Mouse (Mus musculus) limb, embryonic 11.5 days (tissue): ENCODE measurements around the gene Lrit3. TPM values are rescaled to one million over a fixed set of nuclear protein-coding genes. Genes with fewer than 3 reads are reported as not detected.

Experiments
- ATAC-seq: fragments of 200-750 bp; cut with Nextera tagmentation; 2 replicates; pipeline ENCODE4 v1.8.0; 2017; ENCODE audit warnings: low read depth; ENCODE audit not compliant: insufficient number of reproducible peaks, low FRiP score, low TSS enrichment
- DNase-seq: peaks from one replicate; pipeline ENCODE4 v3.0.0-alpha.2; 2015; ENCODE audit warnings: low spot score
- H3K27ac ChIP-seq: fragments of 300-500 bp; sonication (generic); replicated peaks from 2 replicates; pipeline ENCODE4 v1.5.1; 2014; ENCODE audit warnings: low read depth, mild to moderate bottlenecking, low read length
- H3K27me3 ChIP-seq: fragments of 300-500 bp; sonication (generic); 2 replicates; pipeline ENCODE4 v1.6.1; 2014; ENCODE audit warnings: mild to moderate bottlenecking, low read length, mixed read lengths; ENCODE audit not compliant: control insufficient read depth, insufficient read depth
- H3K36me3 ChIP-seq: fragments of 300-500 bp; sonication (generic); 2 replicates; pipeline ENCODE4 v1.6.1; 2014; ENCODE audit warnings: mild to moderate bottlenecking, low read length, moderate library complexity, mixed read lengths; ENCODE audit not compliant: control insufficient read depth, insufficient read depth
- H3K4me1 ChIP-seq: fragments of 300-500 bp; sonication (generic); 2 replicates; pipeline ENCODE4 v1.6.1; 2014; ENCODE audit warnings: low read length, mixed read lengths; ENCODE audit not compliant: control insufficient read depth, insufficient read depth
- H3K4me2 ChIP-seq: fragments of 300-500 bp; sonication (generic); 2 replicates; pipeline ENCODE4 v1.6.1; 2014; ENCODE audit warnings: low read depth, mild to moderate bottlenecking, moderate library complexity; ENCODE audit not compliant: severe bottlenecking
- H3K4me3 ChIP-seq: fragments of 300-500 bp; sonication (generic); 2 replicates; pipeline ENCODE4 v1.5.1; 2014; ENCODE audit warnings: low read depth, low read length
- H3K9ac ChIP-seq: fragments of 300-500 bp; sonication (generic); 2 replicates; pipeline ENCODE4 v1.6.1; 2014; ENCODE audit warnings: mild to moderate bottlenecking, low read length
- H3K9me3 ChIP-seq: fragments of 300-500 bp; sonication (generic); 2 replicates; pipeline ENCODE4 v1.6.1; 2016; ENCODE audit warnings: low read length; ENCODE audit not compliant: control insufficient read depth
- WGBS: fragments of 180-500 bp; shearing (Covaris S2); extraction: QIAGEN DNeasy Blood & Tissue Kit; methylation state at CpG from one replicate; pipeline ENCODE4 v1.1.7; 2014; 5-methylcytosine and 5-hydroxymethylcytosine counted together
- polyA plus RNA-seq: library from polyadenylated mRNA; unstranded; fragments of >200 nt; fragmentation: Nextera tagmentation; extraction: Ambion mirVana; gene quantifications from 2 replicates; pipeline ENCODE4 v1.2.1, GENCODE M21; 2014

Gene Lrit3
- polyA plus RNA-seq, 1 experiment from 2014 or later, result not detected

DNA sequence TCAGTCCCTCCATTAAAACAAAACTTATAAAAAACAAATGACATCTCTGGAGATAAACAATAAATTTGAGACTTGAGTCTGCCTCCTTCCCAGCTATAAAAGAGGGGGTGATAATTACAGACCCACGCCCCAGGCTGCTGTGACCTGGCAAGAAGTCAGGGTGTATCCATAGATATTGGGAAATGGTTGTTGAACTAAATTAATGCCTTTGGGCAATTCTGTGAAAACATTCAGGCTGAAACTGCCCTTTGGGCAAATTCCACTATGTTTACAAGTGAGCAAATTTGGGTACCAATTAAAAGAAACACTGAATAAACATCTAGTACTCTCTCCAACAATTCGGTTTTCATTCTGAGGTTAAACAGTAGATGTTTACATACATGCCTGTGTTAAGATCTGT lies 4.8 kb downstream of the Lrit3 start:
- H3K4me1 ChIP-seq, result no peaks in the 10 kb centered on the region
- ATAC-seq (no peak), DNase-seq (no peak)
- no peaks in the 10 kb centered on the region for H3K27me3 ChIP-seq
- 78% methylated on average over 2 of the region's 2 CpGs for WGBS
- no peak overlapping the region for H3K4me2 ChIP-seq
- H3K36me3 ChIP-seq, result no peaks in the 10 kb centered on the region
- no peak overlapping the region for H3K9ac ChIP-seq
- H3K4me3 ChIP-seq, result no peak overlapping the region
- no peak overlapping the region for H3K27ac ChIP-seq
- no peaks in the 10 kb centered on the region for H3K9me3 ChIP-seq

DNA sequence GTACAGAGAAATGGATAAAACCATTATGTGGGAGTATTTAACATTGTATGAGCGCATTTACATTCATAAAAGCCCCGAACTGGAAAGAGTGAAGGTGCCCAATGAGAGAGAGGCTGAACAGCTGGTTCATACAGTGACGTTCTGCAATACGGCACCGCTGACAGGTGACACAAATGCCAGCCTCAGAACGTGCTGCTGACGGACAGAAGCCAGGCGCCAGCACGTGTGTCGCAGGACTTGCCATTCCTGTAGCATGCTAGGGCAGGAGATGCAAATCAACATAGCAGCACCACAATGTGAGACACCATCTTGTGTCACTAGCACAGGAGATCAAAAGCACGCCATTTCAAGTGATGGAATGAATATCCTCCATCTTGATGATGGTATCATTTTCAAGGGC lies 5.3 kb downstream of the Lrit3 start:
- Histone ChIP-seq H3K9me3 (no peaks in the 10 kb centered on the region), H3K36me3 (no peaks in the 10 kb centered on the region), H3K9ac (no peak overlapping the region), H3K4me1 (no peaks in the 10 kb centered on the region), H3K4me3 (no peak overlapping the region), H3K27me3 (no peaks in the 10 kb centered on the region), H3K4me2 (no peak overlapping the region), H3K27ac (no peak overlapping the region)
- 76% methylated on average over 11 of the region's 11 CpGs for WGBS
- no peak for ATAC-seq
- no peak for DNase-seq

DNA sequence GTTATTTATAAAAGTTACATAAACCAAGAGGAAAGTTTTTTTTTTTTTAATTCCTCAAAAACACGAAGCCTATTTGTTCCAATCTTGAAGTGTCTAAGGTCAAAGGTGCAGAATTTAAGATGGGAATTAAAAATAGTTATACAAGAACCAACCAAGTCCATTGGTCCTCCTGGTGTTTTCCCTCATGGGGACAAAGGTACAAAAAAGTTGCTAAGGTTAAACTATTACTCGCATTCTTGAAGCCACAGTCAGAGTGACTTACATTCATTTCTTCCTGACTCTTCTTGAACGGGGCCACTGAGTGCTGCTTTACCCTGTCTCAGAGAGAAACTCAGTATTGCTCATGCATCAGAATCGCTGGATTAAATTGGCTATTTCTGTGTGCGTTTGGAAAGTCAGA lies 6.5 kb downstream of the Lrit3 start:
- Histone ChIP-seq H3K27me3 (no peaks in the 10 kb centered on the region), H3K9me3 (no peaks in the 10 kb centered on the region), H3K9ac (no peak overlapping the region), H3K27ac (no peak overlapping the region), H3K4me3 (no peak overlapping the region), H3K4me2 (no peak overlapping the region), H3K4me1 (no peaks in the 10 kb centered on the region), H3K36me3 (no peaks in the 10 kb centered on the region)
- DNase-seq (no peak), ATAC-seq (no peak)
- 81% methylated on average over 5 of the region's 5 CpGs for WGBS

- no peak overlapping the region for H3K27ac ChIP-seq
- no peaks in the 10 kb centered on the region for H3K9me3 ChIP-seq
- H3K4me3 ChIP-seq, result no peak overlapping the region
- ATAC-seq, result no peak
- no peaks in the 10 kb centered on the region for H3K4me1 ChIP-seq
- WGBS, result 92% methylated on average over 5 of the region's 5 CpGs
- no peak overlapping the region for H3K9ac ChIP-seq
- H3K27me3 ChIP-seq, result no peaks in the 10 kb centered on the region
- no peak overlapping the region for H3K4me2 ChIP-seq
- no peak for DNase-seq
- no peaks in the 10 kb centered on the region for H3K36me3 ChIP-seq
Observed at GRCm38 (mm10) chr3:129793801-129794200, 10.0 kb downstream of the Lrit3 start.

DNA sequence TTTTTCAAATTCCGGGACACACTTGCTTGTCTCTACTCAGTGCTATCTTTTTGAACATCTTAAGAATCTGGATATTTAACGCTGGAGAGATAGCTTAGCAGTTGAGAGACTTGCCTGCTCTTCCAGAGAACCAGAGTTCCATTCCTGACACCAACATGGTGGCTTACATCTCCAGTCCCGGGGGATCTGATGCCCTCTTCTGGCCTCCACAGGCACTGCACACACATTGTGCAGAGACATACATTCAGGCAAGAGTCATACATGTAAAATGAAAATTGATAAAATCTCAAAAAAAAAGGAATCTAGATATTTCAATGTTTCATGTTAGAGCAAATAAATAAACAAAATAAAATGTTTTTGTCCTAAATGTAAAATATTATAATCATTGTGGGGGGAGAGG lies 21.1 kb downstream of the Lrit3 start:
- ATAC-seq, result no peak
- WGBS, result 91% methylated on average over 3 of the region's 3 CpGs
- Histone ChIP-seq H3K4me3 (no peak overlapping the region), H3K4me1 (no peaks in the 10 kb centered on the region), H3K36me3 (no peaks in the 10 kb centered on the region), H3K9ac (no peak overlapping the region), H3K27me3 (no peaks in the 10 kb centered on the region), H3K27ac (no peak overlapping the region), H3K4me2 (no peak overlapping the region), H3K9me3 (no peaks in the 10 kb centered on the region)
- no peak for DNase-seq

- ATAC-seq (no peak), DNase-seq (no peak)
- no peak overlapping the region for H3K4me3 ChIP-seq
- H3K4me2 ChIP-seq, result no peak overlapping the region
- no peaks in the 10 kb centered on the region for H3K4me1 ChIP-seq
- 34% methylated on average over 10 of the region's 10 CpGs for WGBS
- H3K9ac ChIP-seq, result no peak overlapping the region
- no peaks in the 10 kb centered on the region for H3K9me3 ChIP-seq
- H3K27me3 ChIP-seq, result no peaks in the 10 kb centered on the region
- H3K36me3 ChIP-seq, result no peaks in the 10 kb centered on the region
- no peak overlapping the region for H3K27ac ChIP-seq
Observed at GRCm38 (mm10) chr3:129781435-129781834, 22.4 kb downstream of the Lrit3 start.

GRCm38 (mm10) chr3:129771210-129771609 lies 32.6 kb downstream of the Lrit3 start:
- Histone ChIP-seq H3K9ac (no peak overlapping the region), H3K4me2 (no peak overlapping the region), H3K27me3 (no peaks in the 10 kb centered on the region), H3K4me1 (no peaks in the 10 kb centered on the region), H3K9me3 (no peaks in the 10 kb centered on the region), H3K36me3 (no peaks in the 10 kb centered on the region), H3K4me3 (no peak overlapping the region), H3K27ac (no peak overlapping the region)
- ATAC-seq (no peak), DNase-seq (no peak)
- 85% methylated on average over 6 of the region's 6 CpGs for WGBS

DNA sequence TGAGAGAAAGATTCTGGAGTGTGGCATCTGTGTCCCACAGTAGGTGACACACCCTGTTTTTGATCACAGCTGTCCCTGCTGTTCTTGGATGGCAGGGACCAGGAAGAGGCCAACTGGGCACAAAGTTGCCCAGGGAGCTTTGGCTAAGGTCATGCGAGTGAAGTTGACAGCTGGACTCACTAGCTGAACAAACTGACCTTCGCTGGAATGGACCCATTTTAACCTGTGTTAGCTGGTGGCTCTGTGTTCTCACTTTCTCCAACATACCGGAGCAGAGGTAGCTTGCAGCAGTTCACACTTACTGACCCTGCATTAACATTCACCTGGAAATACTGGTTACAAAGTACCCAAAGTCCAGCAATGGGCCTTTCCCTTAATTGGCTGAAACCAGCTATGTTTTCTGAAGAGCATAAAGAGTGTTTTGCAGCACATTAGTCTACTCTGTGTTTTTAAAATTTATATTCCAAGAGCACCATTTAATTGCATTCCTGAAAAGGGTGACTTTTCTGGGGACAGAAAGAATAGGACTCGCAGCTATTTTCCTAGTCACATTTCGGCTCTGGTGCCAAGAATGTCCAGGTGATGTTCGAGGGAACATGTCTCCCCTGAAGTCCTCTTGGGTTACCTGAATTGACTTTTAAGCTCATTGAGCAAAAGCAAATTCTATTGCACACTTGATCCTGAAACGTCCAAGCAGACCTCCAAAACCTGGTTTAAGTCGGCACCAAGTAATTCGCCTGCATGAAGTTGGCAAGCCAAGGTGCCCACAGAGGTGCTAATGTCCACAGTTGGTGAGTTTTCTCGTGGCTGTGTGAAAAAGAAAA lies 36.6 kb downstream of the Lrit3 start:
- Histone ChIP-seq H3K9me3 (no peaks in the 10 kb centered on the region), H3K4me1 (no peaks in the 10 kb centered on the region), H3K4me2 (no peak overlapping the region), H3K27ac (no peak overlapping the region), H3K9ac (no peak overlapping the region), H3K4me3 (no peak overlapping the region), H3K27me3 (no peaks in the 10 kb centered on the region), H3K36me3 (no peaks in the 10 kb centered on the region)
- DNase-seq, result no peak
- ATAC-seq, result no peak
- 90% methylated on average over 10 of the region's 10 CpGs for WGBS

- Histone ChIP-seq H3K36me3 (no peaks in the 10 kb centered on the region), H3K4me1 (no peaks in the 10 kb centered on the region), H3K4me3 (no peak overlapping the region), H3K27ac (no peak overlapping the region), H3K27me3 (no peaks in the 10 kb centered on the region), H3K9ac (no peak overlapping the region), H3K9me3 (no peaks in the 10 kb centered on the region), H3K4me2 (no peak overlapping the region)
- DNase-seq (no peak), ATAC-seq (no peak)
- WGBS, result 96% methylated on average over 4 of the region's 4 CpGs
Observed at GRCm38 (mm10) chr3:129766106-129766505, 37.7 kb downstream of the Lrit3 start.
